Mouse (Mus musculus): ENCODE results near the gene Noxo1.
A peak's percentile ranks its signal among the peaks of the same experiment; 100 is the strongest.
"Not testable (repeated sequence)": the region's sequence is repeated elsewhere in the genome, so short reads cannot be mapped to it uniquely, and the experiment has no call there.

Gene Noxo1

DNA sequence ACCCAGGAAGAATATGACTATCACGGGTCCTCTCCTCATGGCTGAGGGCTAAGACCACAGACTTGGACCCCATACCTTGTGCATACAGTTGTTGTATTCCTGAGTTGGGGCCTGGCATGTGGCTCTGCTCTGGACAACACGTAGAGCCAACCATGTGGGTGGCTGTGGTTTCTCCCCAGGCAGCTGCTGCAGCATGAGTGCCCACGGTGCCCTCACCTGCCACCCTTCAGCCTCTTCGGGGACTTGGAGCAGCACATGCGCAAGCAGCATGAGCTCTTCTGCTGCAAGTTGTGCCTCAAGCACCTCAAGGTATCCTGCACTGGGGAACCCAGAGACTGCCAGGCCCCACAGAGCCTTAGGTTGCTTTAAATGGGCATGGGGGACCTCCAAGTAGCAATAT, 19.2 kb upstream of the Noxo1 start:
- no peak for DNase-seq (ENCODE audit: low read depth in 2 of 2, low spot score in 2 of 2)

- no peak for DNase-seq (ENCODE audit: low read depth in 2 of 2, low spot score in 2 of 2)
Observed at GRCm38 (mm10) chr17:24677500-24678080, 18.4 kb upstream of the Noxo1 start.

DNA sequence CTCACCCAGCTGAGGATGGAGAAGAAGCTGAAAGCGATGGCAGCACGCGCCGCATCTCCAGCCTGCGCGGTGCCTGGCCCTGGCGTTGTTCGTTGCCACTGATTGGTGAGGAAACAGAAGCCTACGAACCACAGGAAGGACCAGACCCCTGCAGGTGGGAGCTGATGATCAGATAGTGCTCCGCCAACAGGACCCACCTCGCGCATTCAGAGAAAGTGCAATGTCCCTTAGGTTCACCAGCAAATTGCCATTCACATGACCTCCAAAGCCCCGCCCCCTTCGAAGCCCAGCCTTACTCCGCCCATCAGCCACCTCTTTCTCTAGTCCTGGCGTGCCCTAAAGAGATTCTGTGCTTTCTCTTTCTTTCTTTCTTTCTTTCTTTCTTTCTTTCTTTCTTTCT, 9.5 kb upstream of the Noxo1 start:
- peak in 1 of 2 experiments; percentile 40 for DNase-seq (ENCODE audit: low read depth in 2 of 2, low spot score in 2 of 2)

- peak in 1 of 2 experiments; percentile 39 for DNase-seq (ENCODE audit: low read depth in 2 of 2, low spot score in 2 of 2)
Observed at GRCm38 (mm10) chr17:24687146-24687595, 8.9 kb upstream of the Noxo1 start.

DNA sequence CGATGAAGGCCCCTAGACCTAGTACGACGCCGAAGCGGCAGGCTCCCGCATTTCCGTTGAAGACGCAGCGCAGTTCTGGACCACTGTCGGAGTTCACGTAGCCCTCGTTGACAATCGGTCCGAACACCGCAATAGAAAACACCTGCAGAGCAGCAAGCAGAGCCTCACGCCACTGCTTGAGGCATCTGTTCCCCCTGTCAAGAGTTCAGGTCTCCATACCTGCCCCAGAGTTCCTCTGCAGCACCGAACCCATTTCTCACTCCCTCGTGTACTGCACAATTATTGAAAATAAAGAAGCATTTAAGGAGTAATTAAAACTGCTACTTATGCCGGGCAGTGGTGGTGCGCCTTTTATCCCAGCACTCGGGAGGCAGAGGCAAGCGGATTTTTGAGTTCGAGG, 8.4 kb upstream of the Noxo1 start:
- no peak for DNase-seq (ENCODE audit: low read depth in 2 of 2, low spot score in 2 of 2)

DNA sequence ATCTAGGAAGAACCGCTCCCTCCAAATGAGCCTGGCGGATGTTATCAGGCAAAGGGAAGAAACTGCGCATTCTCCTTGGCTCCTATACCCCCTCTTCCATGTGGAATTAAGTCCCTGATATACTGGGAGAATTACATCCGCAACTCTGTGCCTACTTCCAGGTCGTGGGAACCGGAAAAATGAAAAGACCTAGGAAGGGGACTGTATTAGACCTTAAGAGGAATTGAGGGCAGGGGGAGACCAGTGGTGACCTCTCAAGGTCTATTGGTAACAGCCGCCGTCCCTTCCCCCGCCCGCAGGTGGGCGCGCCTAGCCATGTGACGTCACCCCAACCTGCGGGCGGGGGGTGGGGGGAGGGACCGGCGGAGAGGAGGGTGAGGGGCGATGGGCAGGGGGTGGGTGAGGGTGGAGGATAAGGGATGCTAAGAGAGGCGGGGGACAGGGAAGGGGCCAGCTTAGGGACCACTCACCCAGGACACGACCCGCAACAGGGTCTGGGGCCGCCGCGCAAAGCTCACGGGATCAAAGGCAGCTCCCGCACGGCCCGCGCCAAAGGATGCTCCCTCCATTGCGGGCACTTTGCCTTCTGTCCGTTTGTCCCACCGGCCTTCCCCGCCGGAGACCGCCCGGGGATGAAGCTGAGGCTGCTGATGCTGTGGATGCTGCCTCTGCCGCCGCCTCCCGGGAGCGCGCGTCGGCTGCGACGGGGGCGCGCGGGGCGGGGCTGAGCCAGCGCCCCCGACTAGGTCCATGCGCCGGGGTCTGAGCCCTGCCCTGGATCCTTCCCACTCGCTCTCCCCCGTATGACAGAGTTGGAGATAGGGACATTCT, 6.6 kb upstream of the Noxo1 start, which contains the start of gene Syngr3:
Gene Syngr3 (minus strand): TSS at position 705 of the 831 bp plus-strand sequence.
- DNase-seq (ENCODE audit: low read depth in 2 of 2, low spot score in 2 of 2) = no peak

GRCm38 (mm10) chr17:24692385-24692784, 3.6 kb upstream of the Noxo1 start:
- no peak for DNase-seq (ENCODE audit: low read depth in 2 of 2, low spot score in 2 of 2)

DNA sequence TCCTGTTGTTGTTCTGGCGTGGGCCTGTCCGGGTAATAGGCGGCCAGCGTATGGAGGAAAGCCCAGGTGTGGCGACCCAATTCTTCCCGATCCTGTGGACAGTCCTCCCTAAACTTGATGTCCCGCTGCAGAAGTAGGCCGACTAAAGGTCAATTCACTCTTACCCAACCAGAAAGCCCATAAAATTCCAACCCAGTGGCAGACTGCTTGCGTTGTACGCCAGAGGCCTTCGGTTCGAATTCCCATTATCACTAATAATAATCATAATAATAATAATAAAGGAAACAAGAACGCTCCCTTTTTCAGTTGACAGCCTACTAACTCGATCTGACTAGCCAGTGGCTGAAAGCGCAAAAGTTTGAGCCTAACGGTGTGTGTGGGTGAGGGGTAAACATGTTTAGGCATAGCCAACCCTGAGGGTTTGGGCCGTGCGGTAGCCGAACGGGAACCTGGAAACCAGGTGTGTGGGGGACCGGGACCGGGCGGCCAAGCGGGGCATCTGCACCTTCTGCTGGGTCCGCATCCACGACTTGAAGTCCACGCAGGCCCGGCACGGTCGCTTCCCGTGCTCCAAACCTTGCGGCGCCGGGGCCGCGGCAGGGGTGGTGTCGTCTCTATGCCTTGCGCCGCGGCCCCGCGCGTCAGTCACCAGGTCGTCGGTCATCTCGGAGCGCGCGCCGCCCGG, 566 bp upstream of the Noxo1 start:
- DNase-seq (ENCODE audit: low read depth in 2 of 2, low spot score in 2 of 2) = no peak

DNA sequence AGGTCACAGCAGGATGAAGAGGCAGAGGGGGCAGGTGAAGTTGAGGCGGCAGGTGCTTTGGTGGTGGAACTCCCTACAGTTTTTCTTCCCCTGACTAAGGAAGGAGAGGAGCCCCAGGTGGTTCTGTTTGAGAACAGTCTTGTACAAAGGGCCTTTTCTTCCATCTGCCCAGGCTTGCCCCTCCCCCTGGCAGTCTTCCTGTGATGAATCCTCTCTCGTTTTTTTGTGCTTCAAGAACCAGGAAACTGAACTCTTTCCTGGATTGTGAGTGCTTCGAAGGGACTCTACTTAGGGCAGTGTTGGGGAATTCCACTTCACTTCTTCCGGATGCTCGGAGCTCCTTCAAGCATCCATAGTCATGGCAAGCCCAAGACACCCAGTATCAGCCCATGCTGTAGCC, 2.0 kb downstream of the Noxo1 start:
- DNase-seq (ENCODE audit: low read depth in 2 of 2, low spot score in 2 of 2) = no peak

GRCm38 (mm10) chr17:24698715-24699114, 2.7 kb downstream of the Noxo1 start:
- no peak for DNase-seq (ENCODE audit: low read depth in 2 of 2, low spot score in 2 of 2)

GRCm38 (mm10) chr17:24699473-24699872, 3.4 kb downstream of the Noxo1 start:
- no peak for DNase-seq (ENCODE audit: low read depth in 2 of 2, low spot score in 2 of 2)

- no peak for DNase-seq (ENCODE audit: low read depth in 2 of 2, low spot score in 2 of 2)
Observed at GRCm38 (mm10) chr17:24701251-24701650, 5.2 kb downstream of the Noxo1 start.

- no peak for DNase-seq (ENCODE audit: low read depth in 2 of 2, low spot score in 2 of 2)
Observed at GRCm38 (mm10) chr17:24705821-24706220, 9.8 kb downstream of the Noxo1 start.

- DNase-seq (ENCODE audit: low read depth in 2 of 2, low spot score in 2 of 2) = peak; percentile 85 to 90
Observed at GRCm38 (mm10) chr17:24706982-24707800, 11.2 kb downstream of the Noxo1 start, which contains the start of gene Tbl3. Tbl3 (minus strand) TSS chr17:24707660.

- DNase-seq (ENCODE audit: low read depth in 2 of 2, low spot score in 2 of 2) = no peak
Observed at GRCm38 (mm10) chr17:24707801-24708425, 11.9 kb downstream of the Noxo1 start.

DNA sequence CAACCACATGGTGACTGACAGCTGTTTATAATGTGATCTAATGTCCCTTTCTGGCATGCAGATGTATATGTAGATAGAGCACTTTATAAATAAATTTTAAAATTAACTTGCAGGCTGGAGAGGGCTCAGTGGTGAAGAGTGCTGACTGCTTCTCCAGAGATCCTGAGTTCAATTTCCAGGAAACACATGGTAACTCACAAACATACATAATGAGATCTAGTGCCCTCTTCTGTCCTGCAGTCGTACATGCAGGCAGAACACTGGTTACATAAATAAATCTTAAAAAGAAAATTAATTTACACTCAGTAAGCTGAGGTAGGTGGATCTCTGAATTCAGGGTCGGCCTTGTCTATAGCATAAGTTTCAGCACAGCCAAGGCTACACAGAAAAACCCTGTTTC, 12.6 kb downstream of the Noxo1 start:
- DNase-seq (ENCODE audit: low read depth in 2 of 2, low spot score in 2 of 2) = no peak

DNA sequence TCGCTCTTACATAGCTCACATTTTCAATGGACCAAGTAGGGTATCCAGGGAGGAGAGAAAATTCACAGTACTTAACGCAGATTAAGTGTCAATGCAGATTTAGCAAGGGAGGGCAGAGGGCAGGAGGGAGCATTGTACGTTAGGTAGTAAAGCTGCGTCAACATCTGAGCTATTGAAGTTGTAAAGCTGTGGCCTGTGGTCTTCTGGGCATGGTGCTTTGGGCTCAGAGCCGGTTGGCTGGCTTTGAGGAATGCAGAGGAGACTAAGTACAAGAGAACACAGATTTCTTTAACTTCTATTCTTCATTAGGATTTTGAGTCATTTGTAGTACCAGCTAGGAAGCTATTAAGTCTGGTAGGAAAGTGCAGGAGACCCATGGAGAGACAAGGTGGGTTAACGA, 19.5 kb downstream of the Noxo1 start:
- DNase-seq (ENCODE audit: low read depth in 2 of 2, low spot score in 2 of 2) = no peak

- no peak for DNase-seq (ENCODE audit: low read depth in 2 of 2, low spot score in 2 of 2)
Observed at GRCm38 (mm10) chr17:24716166-24716682, 20.2 kb downstream of the Noxo1 start.

GRCm38 (mm10) chr17:24717943-24718342, 21.9 kb downstream of the Noxo1 start, which contains the start of the genes Rnf151 and Rps2:
Rnf151 (minus strand) TSS chr17:24718063.
Rps2 (plus strand) TSS chr17:24718116.
- no peak for DNase-seq (ENCODE audit: low read depth in 2 of 2, low spot score in 2 of 2)

- not testable (repeated sequence) for DNase-seq (ENCODE audit: low read depth in 2 of 2, low spot score in 2 of 2)
Observed at GRCm38 (mm10) chr17:24718938-24719337, 22.9 kb downstream of the Noxo1 start.

Measured in CD8-positive naive resting alpha-beta T cell, adult 2 months (primary cell).